Mouse (Mus musculus): ENCODE measurements at regions not wholly inside any gene's neighbourhood (a gene's known extent, or its start where the extent isn't known, plus 50 kb on each side); places are given as distances from the start of the nearest gene placed in this dataset.

DNA sequence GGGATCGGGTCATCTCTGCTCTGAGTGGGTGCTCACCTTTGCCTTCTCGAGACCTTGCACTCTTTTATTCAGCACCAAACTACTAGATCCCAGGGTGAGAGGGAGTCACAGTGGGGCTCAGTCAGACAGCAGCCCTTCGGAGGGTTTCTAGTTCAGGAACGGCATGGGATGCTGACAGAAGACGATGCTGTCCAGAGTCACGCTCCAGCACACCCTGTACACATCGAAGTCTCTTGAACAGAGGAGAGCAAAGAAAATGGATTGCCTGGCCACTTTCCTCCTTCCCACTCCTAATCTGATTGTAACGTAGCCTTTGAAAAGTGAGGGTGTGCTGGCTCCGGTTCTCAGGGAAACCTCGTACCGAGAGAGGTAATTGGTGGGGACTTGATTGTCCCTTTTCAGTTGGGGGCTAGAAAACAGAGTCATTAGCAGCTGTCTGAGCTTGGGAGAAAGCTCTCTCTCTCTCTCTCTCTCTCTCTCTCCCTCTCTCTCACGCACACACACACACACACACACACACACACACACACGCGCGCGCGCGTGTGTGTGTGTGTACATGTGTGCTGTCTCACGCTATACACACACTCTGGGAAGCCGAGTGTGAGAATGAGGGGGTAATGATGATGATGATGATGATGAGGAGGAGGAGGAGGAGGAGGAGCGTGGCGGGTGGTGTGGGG lies 61.9 kb upstream of the Unc5b start:
- TF ChIP-seq CTCF (IDR thresholded peaks at IDR 0.05; ENCODE audit: extremely low read depth, insufficient read length, insufficient replicate concordance, low read depth, low read length) (no peak), POLR2A (IDR thresholded peaks at IDR 0.05; ENCODE audit: low read depth, low read length) (no peak)

Measured in small intestine, adult 2 months (tissue).